Mouse (Mus musculus): ENCODE measurements around the gene Xylt1.
A peak's percentile ranks its signal among the peaks of the same experiment; 100 is the strongest.

Gene Xylt1

DNA sequence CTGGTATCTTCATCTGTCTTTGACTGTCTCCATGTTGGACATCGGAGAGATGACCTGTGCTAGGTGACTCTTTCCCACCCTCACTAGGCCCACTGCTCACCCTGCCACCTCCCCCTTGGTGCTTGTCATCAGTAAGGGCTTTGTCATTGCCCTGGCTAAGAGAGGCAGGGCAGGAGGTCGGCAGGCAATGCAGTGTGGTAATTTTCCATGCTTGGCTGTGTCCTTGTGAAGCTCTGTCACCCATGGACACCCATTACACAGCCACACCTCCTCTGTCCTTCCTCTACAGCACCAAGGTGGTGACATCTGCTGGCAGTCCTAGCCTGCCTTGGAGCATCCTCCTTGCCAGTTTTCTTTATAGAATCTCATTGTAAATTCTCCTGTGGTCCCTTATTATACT, 101.9 kb downstream of the Xylt1 start:
- no peak for DNase-seq

DNA sequence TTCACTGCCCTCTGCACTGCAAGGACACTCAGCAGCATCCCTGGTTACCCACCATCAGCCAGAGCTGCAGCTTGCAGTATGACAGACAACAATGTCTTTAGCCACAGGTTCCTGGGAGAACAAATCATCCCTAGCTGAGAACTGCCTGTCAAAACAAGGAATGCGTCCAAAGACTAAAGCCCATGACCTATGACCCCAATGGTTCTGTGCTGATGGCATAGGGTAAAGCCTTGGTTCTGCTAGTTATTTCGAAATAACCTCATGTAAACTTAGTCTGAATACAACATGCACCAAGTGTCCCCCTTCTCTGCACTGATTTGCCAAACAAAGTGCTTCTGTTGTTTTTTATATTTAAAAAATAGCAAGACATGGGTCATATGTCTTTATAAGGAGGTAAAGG, 103.8 kb downstream of the Xylt1 start:
- DNase-seq, result no peak

DNA sequence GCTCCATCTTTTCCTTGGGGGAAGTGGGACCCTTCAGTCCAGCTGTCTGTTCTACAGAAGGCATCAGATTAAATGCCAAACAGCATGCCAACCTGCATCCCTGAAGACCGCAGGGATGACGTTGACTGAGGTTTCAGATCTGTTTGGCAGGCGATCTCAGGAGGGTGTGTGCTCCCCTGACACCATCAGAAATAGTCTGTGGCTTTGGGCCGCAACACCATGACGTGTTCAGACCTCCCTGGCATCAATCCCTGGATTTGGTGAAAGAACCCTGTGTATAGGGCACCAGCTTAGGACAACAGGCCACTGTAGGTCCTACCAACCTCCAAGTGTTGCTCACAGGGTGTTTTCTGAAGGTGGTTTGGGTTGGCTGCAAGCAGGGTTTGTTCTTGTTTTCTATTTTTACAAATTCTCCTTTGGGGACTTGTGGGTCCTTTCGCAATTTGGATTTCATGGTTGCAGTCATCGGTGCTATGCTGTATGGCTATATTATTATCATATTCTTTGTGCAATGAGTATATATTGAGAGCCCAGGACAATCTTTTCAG, 104.3 kb downstream of the Xylt1 start:
- DNase-seq, result no peak

DNA sequence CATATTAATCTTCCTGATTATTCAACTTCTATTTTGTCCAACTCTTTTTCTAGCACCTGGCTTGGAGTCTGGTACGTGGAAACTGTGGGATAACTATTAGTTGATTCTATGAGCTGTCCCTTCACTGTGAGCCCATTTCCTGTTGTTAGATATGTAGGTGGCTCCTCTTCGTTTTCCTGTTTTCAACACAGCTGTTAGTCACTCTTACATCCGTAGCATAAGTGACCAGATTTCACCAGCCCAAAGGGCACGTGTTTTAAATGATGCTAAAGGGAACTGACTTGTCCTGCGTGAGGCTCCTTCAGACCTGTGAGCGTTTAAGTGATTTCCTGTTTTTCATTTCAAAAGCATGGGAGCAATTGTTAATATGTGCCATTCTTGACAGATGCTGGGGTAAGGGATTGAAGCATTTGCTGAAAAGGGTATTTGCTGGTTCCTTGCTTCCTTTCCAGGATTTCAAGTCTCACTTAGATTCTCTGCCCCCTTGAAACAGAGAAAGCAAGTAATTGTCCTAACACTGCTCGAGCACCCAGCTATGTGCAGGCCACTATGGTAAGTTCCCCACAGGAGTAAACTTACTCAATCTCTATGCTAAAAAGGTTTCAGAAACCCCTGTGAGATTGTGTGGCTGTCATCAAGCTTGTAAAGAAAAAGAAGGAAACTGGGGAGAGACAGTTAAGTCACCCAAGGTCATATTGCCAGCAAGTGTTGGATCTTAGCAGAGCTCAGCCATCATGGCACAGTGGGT, 105.8 kb downstream of the Xylt1 start:
- no peak for DNase-seq

DNA sequence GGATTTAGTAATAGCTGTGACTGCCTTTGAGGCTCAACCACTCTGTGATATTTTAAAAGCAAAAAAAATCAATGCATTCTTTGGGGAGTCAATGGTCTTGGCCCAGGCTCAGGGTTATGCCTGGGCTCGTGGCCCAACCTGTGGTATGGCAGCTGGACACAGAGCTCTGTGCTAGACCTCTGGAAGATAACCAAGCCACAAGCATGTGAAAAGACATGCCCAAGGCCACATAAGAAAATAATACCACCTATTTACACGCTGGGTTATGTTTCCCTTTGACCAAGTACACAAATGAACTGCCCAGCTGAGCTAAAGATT, 106.4 kb downstream of the Xylt1 start:
- DNase-seq, result no peak

DNA sequence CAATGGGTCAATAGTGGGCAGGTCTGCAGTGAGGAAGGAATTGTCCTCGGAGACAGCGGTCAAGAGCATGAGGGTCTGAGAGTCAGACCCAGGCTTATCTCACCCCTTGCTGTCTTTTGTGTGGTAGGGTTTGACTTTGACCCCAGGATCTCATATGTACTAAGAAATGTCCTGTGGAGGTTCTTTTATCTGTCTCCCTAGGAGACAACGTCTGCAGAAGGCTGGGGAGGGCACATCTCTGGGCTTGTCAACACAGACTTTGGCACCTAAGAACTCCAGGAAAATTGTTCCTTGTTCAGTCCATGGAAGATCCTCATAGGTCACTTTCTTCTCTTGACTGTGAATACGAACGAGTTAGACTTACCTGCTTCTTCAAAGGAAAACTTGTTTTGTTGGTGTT, 109.2 kb downstream of the Xylt1 start:
- DNase-seq, result no peak

DNA sequence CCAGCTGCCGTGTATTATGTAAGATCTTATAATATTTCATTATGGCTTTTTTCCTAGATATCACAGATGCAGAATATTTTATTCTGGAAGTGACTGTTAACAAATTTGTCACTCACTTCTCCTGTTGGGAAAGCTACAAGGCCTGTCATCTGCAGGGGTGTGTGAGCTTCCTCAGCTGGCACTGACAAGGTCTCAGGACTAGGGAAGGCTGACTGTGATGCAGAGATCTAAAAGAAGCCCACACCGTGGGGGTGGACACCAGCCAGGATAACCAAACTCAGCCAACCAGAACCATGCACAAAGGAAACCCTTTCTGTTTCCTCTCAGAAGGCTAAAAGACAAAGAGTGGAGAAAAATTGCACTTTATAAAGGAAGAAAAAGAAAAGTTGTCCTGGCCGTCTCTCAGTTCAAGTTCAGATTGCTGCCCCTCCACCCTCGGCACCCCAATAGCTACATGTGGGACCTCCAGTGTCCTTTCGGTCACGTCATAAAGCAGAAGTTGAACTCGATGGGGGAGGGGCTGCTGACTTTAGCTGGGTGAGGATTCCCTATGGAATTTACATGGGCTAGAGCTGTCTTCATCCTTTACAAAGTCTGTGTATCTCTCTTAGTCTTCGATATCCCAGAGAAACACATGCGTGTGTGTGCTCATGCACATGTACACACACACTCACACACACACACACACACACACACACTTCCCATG, 109.9 kb downstream of the Xylt1 start:
- DNase-seq, result no peak

DNA sequence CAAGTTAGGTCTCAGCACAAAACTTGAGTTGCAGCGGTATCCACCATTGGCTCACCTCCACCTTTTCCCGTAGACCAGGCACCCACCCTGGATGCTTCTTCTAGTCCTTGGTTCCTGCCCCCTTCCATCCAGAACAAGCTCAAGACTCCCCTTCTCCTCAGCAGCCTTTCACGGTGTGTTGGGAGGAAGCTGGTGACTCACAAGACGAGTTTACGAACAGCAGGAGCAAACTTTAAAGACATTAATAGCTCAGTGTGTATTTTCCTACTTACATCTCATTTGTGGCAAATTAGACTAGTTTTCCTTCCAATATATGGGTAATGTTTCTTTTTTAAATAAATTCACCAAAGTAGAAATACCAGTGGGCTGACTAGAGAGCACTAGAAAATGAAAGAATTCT, 110.7 kb downstream of the Xylt1 start:
- no peak for DNase-seq

DNA sequence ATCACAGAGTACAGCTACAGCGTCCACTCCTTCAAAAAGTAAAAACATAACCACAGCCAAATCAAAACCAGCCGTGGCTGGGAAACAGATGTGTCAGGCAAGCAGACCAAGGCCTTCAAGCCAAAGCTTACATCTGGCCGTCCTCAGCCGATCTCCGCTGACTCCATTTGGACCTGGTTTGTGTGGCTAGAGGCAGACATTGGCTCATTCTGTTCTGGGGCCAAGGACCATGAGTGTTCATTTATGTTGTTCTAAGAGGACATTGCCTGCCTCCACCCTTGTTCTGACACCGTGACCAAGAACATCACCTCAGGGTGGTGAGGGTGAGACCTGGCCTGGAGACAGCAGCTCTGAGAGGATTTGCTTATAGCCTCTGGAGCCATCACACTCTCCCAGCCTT, 113.4 kb downstream of the Xylt1 start:
- no peak for DNase-seq

DNA sequence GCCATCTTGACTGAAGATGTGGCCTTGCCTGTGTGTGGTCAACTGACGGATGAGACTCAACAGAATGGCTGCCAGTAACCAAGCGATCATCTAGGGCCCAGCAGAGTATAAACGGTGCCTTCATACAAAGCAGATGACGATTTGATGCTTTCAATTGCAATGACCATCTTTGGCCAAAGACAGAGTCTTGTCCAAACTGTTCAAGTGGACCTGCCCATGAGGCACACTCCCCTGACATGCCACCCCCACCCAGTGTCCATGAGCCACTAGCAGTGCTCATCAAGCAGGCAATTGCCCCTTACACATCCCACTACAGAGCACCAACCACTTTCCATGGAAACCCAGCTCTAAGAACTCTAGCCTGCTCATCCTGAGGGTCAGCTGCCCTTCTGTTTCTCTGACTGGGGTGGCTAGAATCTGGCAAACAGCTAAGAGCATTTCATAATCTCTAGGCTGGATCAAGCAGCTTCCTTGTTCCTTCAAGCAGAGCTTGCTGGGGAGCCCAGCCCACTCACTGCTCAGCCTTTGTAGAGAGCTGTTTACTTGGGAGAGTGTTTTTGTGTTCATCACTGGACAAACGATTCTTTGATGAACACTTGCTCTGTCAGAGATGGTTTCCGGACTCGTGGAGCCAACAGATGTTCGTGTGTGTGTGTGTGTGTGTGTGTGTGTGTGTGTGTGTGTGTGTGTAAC, 114.0 kb downstream of the Xylt1 start:
- no peak for DNase-seq

DNA sequence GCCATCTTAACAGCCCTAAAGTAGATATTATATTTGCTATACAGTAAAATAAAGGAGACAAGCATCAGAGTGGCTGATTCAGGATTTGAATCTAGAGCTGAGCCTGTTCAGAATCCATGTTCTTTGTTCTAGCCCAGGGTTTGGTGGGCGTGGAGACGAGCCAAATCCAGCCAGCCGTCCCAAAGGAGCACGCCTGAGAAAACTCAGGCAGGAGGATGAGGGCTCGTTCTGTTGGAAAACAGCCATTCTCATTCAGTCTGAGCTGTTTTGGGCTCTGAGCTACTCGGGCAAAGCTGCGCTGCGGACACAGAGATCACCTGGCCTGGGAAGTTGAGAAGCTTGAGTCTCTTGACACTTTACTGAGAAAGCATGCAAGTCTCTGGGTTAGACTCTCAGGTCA, 115.0 kb downstream of the Xylt1 start:
- DNase-seq, result no peak

DNA sequence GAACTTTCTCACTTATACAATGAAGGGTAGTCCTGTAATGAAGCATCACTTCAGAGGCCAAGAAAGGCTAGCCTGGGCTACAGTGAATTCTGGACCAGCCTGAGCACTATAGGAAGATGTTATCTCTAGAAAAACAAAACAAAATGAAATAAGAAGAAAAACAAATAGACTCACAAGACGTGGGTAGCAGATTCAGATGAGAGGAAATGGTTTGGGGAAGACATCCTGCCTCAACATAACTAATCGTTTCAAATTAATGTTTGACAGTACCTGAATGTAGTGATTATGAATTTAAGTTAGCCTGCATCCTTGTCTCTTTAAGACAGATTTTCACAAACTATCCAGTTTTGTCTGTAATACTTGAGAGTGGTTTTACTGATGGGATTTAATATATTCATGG, 117.4 kb downstream of the Xylt1 start:
- DNase-seq, result no peak

DNA sequence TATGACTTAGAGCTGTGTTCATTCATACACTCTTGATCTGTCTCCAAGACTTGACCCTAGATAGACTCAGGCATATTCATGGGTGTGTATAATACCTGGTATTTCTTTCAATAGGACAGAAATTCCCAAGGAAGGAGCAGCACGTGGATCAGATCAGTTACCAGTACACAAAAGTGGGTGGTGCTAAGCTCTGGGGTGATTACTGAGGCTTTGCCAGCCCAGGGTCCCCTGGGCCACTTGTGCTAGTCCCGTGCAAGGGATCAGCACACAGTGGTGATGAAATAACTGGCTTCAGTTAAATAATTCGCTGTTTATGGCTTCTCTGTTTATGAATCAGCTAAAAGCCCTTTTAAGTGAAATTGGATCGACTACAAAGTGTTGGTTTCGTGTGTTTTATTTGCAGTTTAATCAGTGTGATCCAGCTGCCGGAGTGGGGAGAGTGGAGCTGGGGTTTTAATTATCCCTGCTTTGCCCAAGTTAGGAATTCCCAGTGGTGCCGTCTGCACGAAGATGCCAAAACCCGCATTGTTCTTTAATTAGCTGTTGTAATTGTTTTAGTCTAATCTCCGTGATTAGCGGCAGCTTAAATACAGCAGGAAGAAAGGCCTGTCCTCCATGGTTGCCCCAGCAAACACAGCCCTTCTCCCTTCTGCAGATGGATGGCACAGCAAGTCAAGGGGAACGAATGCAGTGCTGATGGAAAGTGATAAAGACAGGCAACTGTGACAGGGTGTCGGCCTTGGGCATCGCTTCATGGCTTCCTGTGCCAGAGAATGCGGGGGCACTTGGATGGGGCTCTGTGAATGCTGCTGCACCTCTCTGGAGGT, 120.8 kb downstream of the Xylt1 start:
- DNase-seq, result no peak

DNA sequence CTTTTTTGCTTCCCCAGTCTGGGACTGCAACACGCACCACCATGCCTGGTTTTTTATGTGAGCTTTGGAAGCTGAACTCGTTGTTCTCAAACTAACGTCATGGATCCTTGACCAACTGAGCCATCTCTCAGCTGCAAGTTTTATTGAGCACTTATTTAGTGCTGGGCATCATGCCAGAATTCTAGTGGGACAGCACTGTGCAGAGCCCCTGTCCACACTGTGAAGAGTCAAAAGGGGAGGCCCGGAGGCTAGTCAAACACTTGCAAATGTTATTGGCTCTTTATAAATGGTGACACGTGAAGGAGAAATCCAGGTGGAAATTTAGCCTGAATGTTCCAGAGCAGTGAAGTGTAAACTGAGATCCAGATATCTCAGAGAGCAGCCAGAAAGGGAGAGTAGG, 121.6 kb downstream of the Xylt1 start:
- DNase-seq, result no peak

DNA sequence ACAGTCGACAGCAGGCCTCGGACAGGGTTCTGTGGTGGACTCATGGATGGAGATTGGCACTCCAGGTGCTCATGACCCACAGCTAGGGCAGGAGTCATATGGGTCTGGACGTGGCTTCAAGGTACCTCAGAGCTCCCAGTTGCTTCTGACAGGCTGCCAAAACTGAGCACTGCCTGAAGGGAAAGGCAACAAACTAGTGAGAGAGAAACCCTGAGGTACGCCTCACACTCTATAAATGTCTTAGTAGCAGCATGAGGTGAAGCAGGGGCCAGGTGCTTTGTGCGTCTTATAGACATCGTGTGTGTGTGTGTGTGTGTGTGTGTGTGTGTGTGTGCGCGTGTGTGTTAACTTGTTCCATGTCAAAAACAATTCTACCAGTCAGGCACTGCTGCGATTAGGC, 122.9 kb downstream of the Xylt1 start:
- DNase-seq, result no peak

DNA sequence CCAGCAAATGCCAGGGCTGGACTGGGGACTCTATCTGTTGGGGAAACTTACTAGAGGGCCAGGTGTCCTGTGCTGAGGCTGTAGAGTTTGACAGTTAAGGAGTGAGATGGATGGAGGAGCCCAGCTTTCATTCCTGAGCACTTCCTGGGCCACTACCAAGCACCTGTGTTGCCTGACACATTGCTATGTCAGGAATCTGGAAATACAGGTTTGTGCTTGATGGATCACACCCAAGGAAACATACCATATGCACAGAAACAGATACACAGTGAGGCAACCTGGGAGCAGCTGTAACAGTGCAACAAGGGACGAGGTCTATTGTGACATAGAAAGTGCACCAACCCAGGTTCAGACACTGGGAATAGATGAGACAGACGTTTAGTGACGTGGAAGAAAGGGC, 125.0 kb downstream of the Xylt1 start:
- peak; percentile 53 for DNase-seq

DNA sequence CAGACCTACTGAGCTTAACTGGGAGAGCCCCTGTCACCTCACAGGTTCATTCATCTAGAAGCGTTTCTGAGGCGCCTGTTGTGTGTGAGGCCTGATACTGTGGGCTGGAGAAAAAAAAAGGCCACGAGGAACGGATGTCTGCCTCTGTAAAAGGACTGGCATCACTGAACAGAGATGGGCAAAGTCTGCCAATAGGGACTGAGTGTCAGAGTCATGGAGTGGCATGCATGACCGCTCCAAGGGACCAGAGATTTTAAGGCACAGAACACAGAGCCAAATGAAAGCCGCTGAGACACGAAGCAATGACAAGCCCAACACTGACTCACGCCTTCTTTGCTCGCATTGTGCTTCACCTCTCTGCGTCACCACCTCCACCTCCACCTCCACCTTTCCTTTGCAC, 126.6 kb downstream of the Xylt1 start:
- no peak for DNase-seq

DNA sequence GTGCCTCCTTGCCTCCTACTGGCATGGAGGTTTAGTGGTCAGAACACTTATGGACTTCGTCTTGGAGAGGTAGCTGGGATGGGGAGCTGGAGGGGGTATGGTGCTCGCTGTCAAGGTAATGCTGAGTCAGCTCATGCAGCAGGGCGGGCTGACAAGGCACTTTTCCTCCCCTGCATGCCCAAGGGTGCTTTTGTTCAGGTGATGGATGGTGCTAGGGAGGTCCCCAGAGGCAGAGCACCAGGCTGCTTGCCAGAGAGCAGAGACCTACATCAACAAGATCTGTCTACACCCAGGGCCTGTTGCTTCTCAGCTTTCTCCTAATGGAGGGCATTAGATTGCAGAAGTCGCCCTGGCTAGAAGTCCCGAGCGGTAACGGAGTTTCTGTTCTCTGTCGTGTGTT, 127.3 kb downstream of the Xylt1 start:
- DNase-seq, result no peak

DNA sequence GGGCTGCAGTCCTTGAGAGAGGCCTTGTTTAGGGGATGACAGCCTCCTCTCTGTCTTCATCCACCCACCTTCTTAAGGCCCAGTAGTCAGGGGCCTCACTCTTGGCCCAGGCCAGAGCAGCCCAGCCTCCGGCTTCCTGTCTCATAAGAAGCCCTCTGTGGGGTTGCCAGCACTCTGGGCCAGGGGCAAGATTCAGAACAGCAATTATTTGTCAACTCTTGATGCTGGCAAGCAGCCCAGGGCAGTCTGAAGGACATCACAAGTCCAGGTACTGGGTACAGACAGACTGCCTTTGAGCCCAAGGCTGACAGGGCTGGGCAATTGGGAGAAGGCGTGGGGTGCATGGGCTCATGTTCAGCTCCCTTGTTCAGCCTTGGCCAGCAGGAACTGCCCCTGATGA, 129.3 kb downstream of the Xylt1 start:
- peak; percentile 37 for DNase-seq

DNA sequence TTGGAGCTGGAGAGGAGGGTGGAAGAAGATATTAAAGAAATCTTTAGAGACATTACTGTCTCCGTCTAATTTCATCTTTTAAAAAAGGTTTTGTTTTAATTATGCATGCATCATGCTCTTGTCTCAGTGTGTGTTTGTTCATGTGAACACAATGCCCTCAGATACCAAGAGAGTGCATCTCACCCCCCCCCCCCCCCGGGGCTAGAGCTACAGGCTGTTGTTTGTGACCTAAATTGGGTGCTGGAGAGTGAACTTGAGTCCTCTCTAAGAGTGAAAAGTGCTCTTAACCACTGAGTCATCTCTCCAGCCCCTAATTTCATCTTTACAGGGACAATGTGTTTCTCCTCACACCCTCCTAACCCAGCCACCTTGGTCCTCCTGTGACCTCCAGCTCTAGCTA, 131.5 kb downstream of the Xylt1 start:
- DNase-seq, result no peak

DNA sequence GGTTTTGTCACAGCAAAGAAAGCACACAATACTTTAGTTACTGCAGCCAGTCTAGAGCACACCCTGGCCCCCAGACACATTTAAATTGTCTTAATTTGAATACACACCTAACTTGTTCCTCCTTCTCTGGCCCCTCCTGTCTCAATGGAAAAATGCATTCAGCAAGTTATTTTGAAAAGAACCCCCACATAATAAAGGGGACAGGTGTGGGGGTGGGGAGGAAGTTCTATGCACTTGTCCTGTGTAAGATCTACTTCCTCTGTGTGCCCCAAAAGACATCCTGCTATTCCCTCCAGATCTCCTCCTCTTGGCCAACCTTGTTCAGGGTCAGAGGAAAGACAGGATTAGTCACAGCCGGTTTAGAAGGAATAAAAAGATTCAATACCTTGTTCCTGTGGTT, 135.0 kb downstream of the Xylt1 start:
- no peak for DNase-seq

DNA sequence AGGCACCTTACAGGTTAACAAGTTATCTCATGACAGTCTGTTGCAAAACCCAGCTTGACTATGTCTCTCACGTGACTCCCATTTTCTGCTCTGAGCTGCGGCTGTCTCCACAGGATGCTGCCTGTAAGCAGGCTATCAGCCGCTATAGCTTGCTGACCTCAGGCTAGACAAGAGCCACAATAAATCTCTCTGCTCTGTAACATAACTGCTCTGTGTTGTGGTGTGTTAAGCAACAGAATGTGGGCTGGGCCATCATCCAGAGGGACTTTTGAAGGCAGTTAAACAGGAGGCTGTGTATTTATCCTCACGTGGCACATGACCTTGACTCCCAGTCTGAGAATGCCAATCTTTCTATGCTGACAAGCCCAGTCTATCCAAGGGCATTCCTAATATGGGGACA, 136.1 kb downstream of the Xylt1 start:
- no peak for DNase-seq

DNA sequence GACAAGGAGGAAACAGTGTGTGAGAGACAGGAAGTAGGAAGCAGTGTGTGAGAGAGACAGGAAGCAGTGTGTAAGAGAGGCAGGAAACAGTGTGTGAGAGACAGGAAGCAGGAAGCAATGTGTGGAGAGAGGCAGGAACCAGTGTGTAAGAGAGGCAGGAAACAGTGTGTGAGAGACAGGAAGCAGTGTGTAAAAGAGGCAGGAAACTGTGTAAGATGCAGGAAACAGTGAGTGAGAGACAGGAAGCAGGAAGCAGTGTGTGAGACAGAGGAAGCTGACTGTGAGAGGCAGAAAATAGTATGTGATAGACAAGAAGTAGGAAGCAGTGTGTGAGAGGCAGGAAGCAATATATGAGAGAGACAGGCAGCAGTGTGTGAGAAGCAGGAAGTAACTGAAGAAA, 140.6 kb downstream of the Xylt1 start:
- no peak for DNase-seq

All from kidney, postnatal 14 days (tissue).